Mouse (Mus musculus) heart, adult 9 months (tissue): ENCODE measurements around the gene D11Wsu47e.
"Not testable (repeated sequence)": the region's sequence is repeated elsewhere in the genome, so short reads cannot be mapped to it uniquely, and the experiment has no call there.

Experiments used
- DNase-seq, 2 experiments: peaks; one replicate each; pipeline ENCODE4 v3.0.0; 2022; ENCODE audit warnings: low spot score in 2 of 2

The D11Wsu47e gene

DNA sequence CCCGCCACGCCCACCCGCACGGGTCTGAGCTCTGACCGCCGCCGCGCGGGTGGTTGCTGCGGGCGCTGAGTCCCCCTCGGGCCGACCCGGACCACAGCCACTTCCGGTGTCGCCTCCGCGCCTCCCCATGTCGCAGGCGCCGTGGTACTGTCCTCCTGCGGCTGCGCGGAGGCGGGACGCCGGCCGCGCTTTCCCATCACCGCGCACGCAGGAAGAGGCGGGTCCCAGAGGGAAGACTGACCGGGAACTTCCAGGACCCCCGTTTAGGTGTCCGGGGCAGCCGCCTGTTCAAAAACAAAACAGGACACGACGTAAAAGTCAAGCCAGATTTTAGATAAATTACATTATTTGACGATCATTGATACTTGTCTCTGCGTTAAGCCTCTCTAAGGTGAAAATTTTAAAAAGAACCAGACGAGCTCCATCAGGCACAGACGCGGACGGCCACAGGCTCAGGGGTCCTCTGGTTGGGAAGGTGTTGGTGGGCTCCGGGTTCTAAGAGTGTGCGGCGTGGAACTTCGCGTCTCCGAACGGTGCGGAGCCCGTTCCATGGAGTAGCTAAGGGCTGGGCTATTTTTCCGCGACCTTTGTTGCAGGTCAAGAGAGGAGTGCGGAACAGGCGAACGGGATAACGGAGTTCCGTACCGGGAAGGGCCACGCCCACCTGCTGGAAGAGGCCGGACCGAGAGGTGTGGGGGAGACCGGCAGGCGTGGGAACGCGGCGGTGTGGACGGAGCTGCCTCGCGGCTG lies at the start of gene D11Wsu47e, which contains the start of gene Fam104a:
Gene D11Wsu47e (plus strand): TSS at position 456 of the 750 bp plus-strand sequence.
Gene Fam104a (minus strand): TSS at position 199 of the 750 bp plus-strand sequence.
- DNase-seq, result peak; percentile 96 to 97

DNA sequence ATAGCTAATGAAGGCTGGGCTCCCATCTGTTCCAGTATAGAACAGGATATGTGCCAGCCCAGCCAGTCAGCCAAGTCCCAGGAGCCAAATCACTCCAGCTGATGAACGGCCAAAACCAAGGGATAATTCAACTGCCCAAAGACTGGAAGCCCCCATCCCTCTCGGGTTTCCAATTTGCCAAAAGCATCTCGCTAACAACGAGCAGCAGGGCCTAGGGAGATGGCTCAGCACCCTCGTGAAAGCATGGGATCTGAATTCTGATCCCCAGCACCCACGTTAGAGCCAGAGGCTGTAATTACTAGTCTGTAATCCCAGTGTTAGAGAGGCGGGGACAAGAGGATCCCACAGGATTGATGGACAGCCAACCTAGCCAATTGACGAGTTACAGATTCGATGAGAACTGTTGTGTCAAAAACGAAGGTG lies 49.5 kb upstream of the D11Wsu47e start:
- DNase-seq, result no peak

DNA sequence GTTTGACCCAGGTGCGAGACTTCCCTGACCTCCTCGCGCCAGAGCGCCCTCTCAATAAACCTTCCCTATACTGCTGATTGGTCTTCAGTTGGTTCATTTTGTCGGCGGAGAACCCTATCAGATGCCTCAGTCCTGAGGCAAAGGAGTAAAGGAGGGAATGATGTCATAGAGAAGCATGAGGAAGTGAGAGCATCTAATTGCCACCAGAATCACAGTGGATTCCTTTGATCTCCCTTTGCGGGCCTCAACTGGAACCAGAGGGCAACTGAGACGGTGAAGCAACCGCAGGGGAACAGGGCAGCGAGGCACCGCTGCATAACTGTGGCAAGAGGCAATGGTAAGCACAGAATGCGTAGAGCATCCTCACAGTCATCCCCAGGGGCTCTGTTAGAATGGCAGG lies 45.5 kb upstream of the D11Wsu47e start:
- DNase-seq, result no peak

DNA sequence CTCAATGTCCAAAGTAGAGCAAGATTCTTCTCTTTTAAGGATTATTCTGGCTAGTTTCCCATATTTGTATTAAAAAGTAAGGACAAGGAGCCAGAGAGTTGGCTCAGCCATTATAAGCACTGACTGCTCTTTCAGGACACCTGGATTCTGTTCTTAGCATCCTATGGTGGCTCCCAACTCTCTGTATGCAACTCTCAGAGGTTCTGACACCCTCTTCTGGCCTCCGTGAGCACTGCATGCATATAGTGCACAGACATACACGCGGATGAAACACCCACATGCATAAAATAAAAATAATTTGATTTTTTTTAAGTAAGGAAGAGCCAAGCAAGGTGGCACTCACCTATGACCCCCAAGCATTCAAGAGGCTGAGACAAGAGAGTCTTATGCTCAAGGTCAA lies 39.0 kb upstream of the D11Wsu47e start:
- DNase-seq, result no peak

DNA sequence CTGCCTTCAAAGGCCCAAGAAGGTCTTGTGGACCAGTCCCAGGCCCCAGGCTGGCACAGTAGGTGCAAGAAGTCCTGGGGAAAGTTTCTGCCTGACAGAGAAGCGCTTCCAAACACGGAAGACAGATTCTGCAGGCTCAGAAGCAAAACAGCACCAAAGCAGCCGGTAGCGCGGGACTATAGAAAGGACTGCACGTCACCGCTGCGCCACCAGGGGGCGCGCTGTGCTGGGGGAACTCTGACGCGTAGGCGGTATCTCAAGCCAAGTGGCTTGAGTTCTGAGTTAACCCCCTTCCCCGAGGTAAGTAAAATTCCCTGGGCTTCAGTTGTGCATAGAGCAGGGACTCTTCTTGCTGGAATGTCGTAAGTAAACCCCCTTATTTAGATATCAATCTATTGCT lies 36.1 kb upstream of the D11Wsu47e start:
- peak; percentile 46 to 67 for DNase-seq

DNA sequence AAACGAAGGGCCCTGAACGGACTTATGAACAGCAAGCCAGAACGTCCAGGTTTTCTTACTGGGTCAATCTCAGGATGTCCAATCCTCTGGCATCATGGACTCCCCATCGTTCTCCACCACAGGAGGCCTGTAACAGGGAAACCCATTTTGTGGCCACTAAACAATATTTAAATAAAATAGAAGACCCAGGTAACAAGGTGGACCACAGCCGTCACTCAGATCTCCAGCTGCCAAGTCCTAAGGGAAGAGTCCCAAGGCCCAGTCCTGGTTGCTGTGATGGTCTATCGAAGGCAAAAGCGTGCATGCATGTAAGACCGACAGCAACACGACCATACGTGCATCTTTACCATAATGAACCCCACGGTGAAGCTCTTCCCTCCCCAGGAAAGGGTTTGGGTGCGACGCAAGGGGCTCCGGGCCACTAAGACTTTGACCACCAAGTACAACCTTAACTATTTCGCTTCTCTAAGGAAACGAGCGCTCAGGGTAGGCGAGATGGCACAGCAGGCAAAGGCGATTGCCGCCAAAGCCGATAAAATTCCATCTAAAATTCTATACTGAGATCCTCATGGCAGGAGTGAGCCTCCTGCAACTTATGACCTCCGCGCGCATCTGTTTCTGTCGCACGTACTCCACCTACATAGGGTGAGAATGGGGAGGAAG lies 35.4 kb upstream of the D11Wsu47e start, which contains the start of gene Cog1:
Gene Cog1 (plus strand): TSS at position 480 of the 663 bp plus-strand sequence.
- DNase-seq, result no peak

DNA sequence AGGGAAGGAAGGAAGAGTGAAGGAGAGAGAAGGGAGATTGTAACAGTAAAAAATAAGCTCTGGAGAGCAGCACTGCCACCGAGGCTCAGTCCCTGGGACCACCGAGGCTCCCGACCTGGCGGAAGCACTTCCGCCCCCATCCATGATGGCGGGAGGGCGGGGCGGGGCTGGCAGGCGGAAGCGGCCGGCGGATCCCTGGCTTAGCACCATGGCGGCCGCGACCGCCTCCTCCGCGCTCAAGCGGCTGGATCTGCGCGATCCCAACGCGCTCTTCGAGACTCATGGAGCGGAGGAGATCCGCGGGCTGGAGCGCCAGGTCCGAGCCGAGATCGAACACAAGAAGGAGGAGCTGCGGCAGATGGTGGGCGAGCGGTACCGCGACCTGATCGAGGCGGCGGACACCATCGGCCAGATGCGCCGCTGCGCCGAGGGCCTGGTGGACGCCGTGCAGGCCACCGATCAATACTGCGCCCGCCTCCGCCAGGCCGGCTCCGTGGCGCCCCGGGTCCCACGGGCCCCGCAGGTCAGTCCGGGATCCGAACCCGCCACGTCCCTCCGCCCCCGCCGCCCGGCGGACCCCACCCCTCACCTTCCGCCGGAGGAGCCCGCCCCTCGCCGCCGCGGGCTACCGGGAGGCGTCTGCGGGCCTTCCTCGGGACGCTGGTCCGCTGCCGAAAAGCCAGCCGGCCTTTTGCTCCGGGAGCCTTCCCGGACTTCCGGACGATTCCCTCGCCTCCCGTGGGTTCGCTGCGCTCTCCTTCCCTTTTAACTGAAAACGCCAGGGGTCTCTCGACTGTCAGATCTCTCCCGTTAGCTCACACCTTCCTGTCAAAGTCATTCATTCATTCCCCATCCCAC lies 34.6 kb upstream of the D11Wsu47e start, which contains the start of gene Slc39a11:
Gene Slc39a11 (minus strand): TSS at position 727 of the 858 bp plus-strand sequence.
- DNase-seq, result peak; percentile 51 to 57

DNA sequence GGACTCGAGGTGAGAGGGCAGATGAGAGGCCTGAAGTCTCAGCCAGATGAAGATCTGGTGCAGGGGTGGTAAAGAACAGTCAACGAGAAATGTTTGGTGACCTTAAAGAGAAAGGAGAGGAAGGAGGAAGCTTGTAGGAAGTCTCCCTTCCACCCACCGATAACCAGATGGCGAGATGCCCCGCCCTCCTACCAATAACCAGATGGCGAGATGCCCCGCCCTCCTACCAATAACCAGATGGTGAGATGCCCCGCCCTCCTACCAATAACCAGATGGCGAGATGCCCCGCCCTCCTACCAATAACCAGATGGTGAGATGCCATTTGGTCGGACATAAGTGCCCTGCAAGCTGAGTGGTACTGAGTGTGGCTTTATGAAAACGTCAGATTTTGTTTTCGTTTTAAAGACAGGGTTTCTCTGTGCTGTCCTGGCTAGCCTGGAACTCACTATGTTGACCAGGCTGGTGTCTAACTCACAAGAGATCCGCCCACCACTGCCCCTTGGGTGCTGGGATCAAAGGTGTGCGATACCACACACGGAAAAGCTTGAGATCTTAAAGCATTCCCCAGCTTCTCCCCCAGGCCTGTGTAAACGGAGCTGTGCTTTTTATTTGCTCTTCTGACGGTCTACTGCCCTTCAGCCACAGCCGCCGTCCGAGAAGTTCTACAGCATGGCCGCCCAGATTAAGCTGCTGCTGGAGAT lies 32.9 kb upstream of the D11Wsu47e start:
- no peak for DNase-seq

DNA sequence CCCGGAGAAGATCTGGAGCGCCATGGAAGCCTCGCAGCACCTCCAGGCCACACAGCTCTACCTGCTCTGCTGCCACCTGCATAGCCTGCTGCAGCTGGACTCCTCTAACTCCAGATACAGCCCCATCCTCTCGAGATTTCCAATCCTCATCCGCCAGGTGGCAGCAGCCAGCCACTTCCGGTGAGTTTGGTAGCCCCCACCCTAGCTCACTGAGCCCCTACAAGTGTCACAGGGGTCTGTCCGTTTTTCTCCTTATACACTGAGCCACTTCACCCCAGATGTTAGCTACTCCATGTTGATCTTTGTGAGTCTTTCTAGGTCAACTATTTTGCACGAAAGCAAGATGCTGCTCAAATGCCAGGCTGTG lies 32.3 kb upstream of the D11Wsu47e start:
- no peak for DNase-seq

DNA sequence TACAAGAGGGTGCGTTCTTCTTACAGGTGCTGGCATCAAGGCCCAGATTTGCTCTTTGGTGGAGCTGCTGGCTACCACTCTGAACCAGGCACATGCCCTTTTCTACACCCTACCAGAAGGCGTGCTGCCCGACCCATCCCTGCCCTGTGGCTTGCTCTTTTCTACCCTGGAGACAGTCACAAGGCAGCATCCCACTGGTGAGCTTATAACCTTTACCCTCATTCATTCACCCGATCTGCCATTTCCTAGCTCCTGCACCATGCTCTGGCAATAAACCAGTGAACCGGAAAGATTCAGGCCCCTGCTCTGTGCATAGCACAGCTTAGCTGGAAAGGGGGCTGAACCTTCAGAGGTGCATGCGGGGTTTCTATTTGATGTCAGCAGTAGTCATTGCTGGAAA lies 31.7 kb upstream of the D11Wsu47e start:
- DNase-seq, result no peak

DNA sequence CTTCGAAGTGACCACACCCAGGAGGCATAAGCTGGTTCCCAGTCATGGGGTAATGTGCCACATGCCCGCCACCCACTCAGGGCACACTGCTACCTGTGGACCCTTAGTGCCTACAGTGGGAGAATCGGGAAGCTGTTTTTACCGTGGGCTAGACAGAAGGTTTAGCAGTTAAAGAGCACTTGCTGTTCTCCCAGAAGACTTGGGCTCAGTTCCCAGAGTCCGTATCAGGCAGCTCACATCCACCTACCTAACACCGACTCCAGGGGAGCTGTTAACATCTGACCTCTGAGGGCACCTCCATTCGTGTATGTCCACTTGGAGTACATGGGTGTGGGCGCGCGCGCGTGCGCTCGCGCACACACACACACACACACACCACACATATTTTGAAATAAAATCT lies 30.1 kb upstream of the D11Wsu47e start:
- DNase-seq, result no peak

DNA sequence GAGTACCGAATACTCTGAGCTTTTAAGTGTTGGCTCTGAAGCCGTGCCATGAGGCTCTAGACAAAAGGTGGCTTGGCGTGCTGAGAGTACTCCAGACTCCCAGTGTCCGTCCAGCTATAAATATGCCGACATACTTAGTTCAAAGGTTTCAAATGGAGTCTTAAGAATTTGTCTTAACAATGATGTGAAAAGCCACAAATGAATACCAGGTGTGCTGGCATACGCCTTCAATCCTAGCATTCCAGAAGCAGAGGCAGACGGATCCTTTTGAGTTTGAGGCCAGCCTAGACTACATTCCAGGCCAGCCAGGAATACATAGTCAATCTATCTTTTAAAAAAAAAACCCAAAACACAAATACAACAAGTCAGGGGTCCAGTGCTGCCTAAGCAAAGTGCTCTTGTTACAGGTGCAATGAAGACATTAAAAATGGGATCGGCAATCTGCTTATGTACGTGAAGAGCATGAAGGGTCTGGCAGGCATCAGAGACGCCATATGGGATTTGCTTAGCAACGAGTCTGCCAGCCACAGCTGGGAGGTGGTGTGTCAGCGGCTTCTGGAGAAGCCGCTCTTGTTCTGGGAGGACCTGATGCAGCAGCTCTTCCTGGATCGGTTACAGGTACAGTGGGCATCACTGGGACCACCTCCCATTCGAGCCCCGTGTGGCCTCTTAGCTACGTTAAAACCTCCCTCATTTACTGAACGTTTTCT lies 29.5 kb upstream of the D11Wsu47e start:
- no peak for DNase-seq

DNA sequence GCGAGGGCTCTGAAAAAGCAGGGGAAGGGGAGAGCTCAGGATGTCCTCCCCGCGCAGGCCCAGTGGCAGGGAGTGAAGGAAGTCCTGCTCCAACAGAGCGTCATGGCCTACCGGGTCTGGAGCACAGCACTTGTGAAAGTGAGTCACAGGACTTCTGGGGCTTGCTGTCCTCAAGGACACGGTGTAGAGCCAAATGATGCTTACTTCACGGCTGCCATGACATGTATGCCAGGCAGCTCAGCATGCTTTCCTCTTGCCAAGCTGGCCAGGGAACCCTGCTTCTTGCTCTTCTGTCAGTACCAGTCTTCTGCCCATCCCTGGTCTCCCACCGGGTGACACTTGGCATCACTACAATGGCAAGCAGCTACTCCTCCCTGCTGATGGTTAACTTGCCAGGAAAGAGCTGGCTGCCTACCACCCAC lies 27.7 kb upstream of the D11Wsu47e start:
- DNase-seq, result no peak

DNA sequence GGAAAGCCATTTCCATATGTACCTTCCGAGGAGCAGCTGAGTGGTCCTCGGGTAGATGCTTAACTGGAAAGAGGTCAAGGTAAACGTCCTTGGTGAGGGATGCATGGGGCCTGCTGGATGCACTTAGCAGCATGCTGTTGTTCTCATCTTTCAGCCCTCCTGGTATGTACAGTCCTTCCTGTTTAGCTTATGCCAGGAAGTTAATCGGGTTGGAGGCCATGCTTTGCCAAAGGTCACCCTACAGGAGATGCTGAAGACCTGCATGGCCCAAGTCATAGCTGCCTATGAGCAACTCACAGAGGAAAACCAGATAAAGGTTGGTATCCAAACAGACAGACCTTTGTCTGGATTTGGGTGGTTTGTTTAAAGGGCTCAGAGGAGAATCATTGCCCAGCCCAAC lies 27.0 kb upstream of the D11Wsu47e start:
- no peak for DNase-seq

DNA sequence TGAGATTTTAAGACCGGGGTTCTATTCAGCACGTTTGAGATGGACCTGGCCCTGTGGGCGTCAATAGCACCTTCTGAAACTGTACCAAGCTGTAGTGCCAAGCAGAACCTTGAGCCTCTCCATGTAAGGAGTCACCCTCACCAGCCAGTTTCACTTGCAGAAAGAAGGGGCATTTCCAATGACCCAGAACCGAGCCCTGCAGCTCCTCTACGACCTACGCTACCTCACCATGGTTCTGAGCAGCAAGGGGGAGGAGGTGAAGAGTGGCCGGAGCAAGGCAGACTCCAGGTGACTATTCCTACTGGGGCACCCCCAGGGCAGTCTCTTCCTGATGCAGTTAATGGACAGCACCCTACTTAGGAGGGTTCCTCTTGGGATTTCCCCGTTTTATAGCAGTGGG lies 25.9 kb upstream of the D11Wsu47e start:
- no peak for DNase-seq

DNA sequence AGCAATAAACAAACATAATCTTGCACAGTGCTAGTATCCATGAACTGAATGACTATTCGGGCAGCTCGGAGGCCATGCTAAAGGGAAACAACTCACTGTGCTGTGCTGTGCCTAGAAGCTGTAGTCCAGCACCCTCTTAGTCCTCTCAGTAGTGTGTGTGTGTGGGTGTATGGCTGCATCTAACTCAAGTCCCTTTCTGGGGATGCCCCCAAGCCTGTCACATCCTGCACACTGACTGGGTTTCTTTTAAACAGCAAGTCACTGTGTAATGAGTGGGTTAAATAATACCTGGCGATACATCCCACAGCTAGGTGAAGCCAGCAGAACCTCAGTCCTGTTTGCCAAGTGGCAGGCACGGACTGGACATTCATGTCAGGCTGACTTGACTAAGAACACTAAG lies 25.4 kb upstream of the D11Wsu47e start:
- no peak for DNase-seq

DNA sequence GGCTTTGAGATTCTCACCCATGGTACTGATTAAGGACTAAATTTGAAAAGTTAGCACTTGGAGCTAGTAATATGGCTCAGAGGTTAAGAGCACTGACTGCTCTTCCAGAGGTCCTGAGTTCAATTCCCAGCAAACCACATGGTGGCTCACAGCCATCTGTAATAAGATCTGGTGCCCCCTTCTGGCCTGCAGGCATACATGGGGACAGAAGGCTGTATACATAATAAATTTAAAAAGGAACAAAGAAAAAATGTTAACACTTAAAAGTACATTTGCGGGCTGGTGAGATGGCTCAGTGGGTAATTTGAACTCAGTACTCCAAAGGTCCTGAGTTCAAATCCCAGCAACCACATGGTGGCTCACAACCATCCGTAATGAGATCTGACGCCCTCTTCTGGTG lies 24.0 kb upstream of the D11Wsu47e start:
- DNase-seq, result not testable (repeated sequence)

DNA sequence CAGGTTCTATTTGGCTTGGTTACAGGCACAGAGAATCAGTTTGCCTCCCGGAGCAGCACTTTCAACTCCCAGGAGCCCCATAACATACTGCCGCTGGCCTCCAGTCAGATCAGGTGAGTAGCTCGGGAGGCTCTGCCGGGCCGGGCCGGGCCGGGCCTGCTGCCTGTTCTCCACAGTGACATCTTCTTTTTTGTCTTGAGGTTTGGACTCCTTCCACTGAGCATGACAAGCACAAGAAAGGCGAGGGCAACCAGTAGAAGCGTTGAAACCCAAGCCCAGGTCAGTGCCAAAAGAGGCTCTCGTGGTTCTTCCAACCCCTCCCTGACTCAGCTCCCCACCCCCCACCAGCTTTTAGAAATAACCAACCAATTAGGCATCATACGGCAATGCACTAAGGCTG lies 23.3 kb upstream of the D11Wsu47e start:
- no peak for DNase-seq

DNA sequence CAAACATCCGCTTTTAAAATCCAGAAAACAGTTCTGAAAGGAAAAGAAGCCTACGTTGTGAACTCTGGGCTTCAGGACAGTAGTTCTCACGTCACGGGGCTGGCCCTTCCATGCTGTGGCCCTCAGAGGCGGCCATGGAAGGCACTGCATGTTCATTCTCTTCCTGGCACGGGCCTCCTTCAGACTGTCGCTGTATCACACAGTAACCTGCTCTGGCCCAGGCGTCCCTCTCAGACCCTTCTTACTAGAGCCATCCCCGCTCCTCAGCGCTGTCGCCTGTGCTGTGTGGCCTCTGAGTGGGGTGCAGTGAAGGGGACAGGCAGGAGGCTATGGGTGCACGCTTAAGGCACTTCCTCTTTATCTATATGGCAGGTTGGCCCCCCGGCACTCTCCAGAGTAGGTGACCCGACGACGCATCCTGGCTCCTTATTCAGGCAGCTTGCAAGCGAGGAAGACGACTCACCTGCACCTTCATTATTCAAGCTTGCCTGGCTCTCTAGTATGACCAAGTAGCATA lies 22.3 kb upstream of the D11Wsu47e start:
- DNase-seq, result no peak

DNA sequence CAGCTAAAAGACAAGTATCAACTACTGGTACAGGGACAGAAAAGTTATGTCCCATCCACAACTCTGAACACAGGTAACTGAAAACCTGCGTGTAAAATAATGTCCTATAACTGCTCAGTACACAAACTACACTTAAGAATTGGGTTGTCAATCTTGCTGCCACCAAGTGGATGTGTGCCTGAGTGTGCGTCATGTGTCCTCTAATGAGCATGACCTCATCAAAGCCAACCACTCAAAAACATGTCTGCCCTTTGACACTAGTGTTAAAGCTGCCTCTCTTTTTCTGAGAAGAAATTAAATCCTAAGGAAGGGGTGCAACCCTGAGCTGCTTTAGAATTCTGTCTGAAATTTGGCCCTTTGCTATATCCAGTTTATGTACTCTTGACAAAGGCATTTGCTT lies 19.9 kb upstream of the D11Wsu47e start:
- no peak for DNase-seq

DNA sequence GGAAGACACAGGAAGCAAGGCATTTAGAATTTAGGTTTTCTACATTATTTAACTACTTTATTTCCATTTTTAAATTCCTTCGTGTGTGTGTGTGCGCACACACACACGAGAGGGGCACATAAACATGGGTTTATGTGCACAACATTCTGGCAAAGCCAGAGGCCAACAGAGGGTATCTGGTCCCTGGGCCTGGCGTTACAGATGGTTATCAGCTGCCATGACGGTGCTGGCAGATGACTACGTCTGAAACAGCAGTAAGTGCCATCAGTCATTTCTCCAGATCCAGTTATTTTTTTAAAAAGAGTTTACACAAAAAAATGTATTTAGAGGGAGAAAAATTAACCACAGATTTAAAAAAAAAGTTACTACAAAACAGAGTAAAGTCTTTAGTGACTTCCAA lies 18.0 kb upstream of the D11Wsu47e start:
- no peak for DNase-seq
